Mouse (Mus musculus): ENCODE results near the gene Bmt2.
A peak's percentile ranks its signal among the peaks of the same experiment; 100 is the strongest.

Gene Bmt2

DNA sequence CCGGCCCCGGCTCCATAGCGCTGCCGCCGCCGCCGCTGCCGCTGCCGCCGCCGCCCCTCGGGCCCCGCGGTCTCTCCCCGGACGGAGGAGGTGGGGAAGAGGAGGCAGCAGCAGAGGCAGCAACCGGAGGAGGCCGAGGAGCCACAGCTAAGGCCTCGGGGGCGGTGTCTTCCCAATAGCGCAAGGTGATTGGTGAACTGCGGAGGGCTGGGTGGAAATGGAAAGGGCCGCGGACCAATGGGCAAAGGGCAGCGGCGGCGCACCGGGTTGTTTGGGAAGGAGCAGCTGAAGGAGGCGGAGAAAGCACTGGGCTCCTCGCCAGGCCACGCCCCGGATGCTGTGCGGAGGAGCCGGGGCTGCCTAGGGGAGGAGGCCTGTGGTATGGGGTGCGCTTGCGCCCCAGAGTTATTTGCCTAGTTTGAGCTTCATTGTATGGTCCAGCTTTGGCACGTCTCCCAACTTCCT, at the start of gene Bmt2:
Gene Bmt2, minus strand, starts transcription at position 149 of the 465 bp plus-strand sequence.
- DNase-seq (ENCODE audit: low spot score) = peak; percentile 98

- no peak for DNase-seq (ENCODE audit: low spot score)
These were observed 44.4 kb upstream of the Bmt2 start for GRCm38 (mm10) chr6:13722166-13722565.

- no peak for DNase-seq (ENCODE audit: low spot score)
These were observed 37.1 kb upstream of the Bmt2 start for GRCm38 (mm10) chr6:13714867-13715266.

DNA sequence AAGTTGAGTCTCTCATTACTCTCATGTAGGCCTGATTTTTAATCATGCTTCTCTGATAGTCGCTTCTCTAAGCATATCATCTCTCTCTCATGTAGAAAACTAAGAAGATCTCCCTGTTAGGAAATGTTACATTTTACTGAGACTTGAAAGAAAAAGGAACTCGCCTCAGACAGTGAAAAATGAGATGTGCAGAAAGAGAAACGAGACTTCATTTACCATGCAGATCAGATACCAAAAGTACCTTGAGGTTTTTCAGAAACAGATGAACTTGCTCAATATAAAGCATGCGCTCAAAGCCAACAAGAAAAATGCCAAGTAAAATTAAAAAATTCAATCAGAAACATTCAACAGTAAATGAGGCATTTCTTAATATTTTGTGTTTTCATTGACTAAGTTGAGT, 19.1 kb upstream of the Bmt2 start:
- no peak for DNase-seq (ENCODE audit: low spot score)

DNA sequence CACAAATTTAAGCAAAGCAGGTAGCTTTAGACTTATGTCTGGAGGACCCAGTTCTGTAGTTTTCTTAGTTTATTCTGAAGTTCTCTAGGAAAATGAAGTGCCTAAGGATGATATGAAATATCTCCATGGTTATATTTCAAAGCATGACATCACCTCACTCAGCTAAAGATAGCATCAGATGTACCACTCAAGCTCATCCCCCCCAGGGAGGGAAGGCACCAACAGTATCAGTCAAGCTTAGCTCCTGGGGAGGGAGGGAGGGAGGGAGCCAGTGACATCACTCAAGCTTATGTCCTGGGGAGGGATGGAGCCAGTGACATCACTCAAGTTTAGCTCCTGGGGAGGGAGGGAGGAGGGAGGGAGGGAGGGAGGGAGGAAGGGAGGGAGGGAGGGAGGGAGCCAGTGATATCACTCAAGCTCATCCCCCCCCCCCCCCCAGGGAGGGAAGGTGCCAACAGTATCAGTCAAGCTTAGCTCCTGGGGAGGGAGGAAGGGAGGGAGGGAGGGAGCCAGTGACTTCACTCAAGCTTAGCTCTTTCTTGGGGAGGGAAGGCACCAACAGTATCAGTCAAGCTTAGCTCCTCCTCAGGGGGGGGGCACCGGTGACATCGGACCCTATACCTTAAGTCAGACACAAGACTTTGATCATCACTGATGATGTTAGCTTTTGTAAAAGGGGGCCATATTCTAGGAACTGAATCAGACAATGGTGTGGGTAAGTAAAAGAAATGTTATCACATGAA, 17.5 kb upstream of the Bmt2 start:
- DNase-seq (ENCODE audit: low spot score) = no peak

DNA sequence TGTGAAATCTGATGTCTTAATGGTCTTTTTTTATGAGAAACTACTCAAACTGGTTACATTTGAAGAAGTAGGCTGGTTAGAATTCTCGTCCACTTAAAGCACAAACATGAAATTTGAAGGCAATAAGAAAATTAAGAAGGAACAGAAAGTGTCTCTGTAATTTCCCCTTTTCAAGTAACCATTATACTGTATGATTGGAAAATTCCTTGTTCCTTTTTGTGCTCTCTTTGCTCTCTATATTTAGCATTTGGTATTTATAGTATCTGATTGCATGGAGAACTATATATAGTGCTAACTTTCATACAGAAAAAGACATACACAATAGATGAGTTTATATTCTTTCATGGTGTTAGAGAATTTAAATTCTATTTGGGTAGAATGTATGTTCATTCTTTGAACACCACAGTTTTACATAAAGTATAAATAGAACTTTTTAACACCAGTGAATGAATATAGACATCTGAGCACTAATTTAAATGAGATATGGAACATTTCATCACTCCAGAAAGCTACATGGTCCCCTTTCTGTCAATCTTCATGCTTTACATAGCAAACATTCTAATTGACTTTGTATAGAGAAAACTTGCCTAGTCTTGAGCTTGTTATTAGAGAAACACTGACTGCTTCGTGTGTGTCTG, 14.0 kb upstream of the Bmt2 start:
- DNase-seq (ENCODE audit: low spot score) = no peak

DNA sequence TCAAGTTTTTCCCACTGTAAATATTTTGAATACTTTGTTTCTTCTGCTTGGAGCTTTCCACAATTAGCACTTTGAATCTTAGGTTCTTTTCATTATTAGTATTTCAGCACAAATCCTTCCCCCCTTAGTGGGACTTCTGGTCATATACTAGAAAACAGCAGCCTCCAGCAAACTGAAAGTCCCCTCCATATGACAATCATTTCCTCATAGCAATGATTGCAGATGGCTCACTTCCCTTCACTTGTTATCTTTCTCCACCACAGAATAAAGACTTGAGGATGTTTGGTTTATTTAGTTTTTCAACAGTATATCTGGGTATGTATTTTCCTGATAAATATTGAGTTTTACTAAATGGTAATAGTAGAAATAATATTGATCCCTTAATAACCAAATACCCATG, 12.6 kb upstream of the Bmt2 start:
- DNase-seq (ENCODE audit: low spot score) = no peak

DNA sequence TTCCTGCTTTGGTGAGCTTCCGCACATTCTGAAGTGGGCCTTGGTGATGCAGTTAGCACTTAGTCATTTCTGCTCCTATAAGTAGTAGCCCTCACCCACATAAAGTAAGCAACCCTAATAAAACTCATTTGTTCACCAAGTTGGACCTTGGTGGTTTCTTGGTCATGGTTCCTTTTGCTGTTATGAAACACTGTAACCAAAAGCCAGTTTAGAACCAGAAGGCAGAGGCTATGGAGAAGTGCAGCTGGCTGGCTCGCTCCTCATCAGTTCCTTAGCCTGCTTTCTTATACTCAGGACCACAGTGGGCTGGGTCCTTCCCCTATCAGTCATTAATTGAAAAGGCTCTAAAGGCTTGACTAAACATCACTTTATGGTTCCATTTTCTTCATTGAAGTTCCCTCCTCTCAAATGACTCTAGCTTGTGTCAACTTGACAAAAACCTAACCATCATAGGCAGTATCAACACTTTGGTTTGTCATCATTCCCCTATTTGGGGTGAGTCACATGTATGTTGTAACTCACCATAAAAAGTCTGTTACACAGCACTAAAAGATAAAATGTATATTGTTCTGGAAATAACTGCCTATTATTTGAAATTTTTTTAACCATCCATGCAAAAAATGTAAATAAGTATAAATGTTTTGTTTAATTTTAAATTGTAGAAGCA, 6.3 kb upstream of the Bmt2 start:
- DNase-seq (ENCODE audit: low spot score) = no peak

- no peak for DNase-seq (ENCODE audit: low spot score)
These were observed 583 bp upstream of the Bmt2 start for GRCm38 (mm10) chr6:13678349-13678748.

- DNase-seq (ENCODE audit: low spot score) = no peak
These were observed 515 bp downstream of the Bmt2 start for GRCm38 (mm10) chr6:13677141-13677761.

DNA sequence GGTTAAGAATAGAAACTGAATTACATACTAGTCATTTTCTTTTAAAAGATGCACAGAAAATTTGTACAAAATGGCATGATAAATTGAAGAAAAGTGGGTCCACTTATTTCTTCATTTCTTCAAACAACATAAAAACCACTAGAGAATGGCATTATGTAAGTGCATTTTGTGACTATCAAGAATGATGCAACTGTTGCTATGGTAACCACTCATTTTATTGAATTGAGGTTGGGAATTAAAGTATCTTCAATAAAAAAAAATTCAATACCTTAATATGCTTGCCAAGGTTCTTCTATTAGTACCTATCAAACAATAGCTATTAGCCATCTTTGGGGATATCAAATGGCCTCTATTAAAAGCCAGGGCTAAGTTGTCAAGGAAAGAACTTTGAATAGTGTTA, 1.6 kb downstream of the Bmt2 start:
- DNase-seq (ENCODE audit: low spot score) = no peak

DNA sequence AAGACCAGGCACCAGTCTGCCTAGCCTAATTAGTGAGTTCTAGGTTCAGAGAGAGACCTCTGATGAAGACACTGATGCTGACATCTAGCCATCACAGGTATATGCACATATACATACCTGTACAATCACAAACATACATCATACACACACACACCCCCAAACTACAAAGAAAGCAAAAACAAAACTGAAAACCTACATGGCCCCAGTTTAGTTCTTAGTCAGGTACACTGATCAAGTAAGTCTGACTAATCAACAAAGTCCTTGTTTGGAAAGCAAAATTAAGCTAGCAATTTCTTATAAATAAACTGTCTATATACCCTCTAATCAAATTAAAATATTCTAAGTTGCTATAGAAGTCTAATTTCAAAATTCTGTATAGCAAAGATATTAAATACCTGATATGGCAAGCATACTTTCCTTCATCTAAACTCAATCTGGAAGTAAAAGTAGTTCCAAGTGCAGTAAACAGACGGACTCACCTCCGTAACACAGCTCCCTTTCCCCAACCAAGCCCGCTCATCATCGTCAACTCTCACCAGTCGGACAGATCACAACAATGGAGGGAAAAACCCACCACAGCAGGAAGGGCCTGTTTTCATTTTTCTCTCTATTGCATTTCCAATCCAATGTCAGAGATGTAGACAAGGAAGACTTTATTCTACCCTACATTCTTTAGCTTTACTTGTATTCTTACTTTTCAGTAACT, 3.0 kb downstream of the Bmt2 start:
- no peak for DNase-seq (ENCODE audit: low spot score)

DNA sequence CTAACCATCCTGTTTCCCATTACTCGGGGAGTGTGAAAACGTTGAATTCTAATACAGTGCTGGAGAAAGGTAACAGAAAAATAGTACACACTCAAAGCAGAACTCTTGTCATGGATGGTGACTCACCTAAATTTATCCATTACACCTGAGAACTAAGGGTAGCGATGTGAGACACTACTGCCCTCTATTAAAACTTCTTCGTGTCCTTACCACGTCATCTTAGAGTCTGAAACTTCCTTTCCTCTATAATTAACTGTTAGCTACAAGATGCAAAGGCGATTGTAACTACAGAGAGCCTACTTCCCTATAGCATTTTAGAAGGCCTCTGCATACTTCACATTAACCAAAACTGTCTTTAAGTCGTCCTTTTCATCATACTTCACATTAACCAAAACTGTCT, 12.1 kb downstream of the Bmt2 start:
- no peak for DNase-seq (ENCODE audit: low spot score)

GRCm38 (mm10) chr6:13658016-13658415, 19.8 kb downstream of the Bmt2 start:
- DNase-seq (ENCODE audit: low spot score) = no peak

DNA sequence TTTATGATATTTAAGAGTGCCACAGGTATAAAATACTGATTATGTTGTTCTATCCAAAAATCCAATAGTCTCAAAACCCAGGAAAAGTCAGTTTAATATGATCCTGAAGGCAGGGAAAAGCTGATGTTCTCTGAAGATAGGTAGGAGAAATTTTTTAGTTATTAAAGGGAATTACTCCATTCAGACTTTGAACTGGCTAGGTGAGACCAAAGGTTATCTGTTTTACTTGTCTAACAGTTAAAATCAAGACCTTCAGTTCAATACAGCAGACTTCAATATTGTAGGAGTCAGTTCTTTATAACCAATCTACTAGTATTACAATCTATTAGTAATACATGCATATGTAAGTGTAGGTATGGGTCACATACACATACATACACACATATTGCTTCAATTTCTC, 23.7 kb downstream of the Bmt2 start:
- DNase-seq (ENCODE audit: low spot score) = no peak

DNA sequence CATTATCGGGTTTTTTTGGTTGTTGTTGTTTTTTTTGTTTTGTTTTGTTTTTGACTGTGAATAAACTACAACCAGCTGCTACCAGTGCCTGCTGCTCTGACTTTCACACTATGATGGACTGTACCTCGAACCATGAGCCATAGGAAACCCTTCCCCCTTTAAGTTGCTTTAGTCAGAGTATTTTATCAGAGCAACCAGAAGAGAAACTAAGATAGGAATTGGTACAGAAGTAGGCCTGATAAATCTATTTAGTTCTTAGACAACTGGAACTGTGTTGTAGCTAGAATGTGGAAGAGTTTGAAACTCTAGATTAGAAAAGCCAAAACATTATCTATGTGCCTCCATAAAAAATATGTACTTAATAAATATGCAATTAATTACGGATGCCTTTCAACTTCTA, 25.5 kb downstream of the Bmt2 start:
- DNase-seq (ENCODE audit: low spot score) = no peak

- DNase-seq (ENCODE audit: low spot score) = no peak
These were observed 26.9 kb downstream of the Bmt2 start for GRCm38 (mm10) chr6:13650854-13651253.

- DNase-seq (ENCODE audit: low spot score) = no peak
These were observed 29.5 kb downstream of the Bmt2 start for GRCm38 (mm10) chr6:13648305-13648704.

DNA sequence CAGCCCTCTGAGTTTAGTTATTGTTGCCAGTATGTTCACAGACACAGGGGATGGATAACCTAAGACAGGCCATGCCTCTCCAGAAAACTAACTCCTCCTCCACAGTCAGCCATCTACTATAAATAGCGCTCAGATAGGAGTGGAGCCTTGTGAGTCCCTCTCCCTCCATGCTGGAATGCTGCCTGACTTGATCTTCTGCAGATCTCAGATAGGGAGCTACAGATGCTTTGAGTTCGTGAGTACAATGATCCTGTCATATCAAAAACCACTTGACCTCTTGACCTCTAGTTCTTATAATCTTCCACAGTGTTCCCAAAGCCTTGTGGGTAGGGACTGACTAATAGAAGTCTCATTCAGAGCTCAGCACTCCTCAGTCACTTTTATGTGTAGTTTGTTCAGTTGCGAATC, 41.2 kb downstream of the Bmt2 start:
- peak; percentile 11 for DNase-seq (ENCODE audit: low spot score)

DNA sequence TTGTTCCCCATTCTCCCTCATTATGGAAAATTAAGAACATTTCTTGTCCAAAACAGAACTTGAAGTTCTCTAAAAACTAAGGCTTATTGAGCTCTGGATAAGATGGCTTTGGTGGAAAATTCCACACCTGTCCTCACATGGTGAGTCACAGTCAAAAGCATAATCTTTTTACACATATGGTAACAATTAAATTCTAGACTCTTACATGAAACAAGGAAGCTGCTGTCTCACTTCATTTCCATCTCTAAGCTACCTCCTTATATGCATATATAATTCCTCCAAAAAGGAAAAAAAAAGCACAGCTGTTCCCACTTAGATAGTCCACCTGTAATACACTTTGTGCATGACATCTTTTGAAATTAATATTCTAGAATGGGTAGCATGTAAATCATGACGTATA, 45.2 kb downstream of the Bmt2 start:
- DNase-seq (ENCODE audit: low spot score) = no peak

- no peak for DNase-seq (ENCODE audit: low spot score)
These were observed 47.2 kb downstream of the Bmt2 start for GRCm38 (mm10) chr6:13630607-13631006.

GRCm38 (mm10) chr6:13619618-13620017, 58.1 kb downstream of the Bmt2 start:
- DNase-seq (ENCODE audit: low spot score) = no peak
